Mouse (Mus musculus) midbrain, postnatal 0 days (tissue): Measurements from ENCODE around the gene Tlcd2. TPM values are rescaled to one million over a fixed set of nuclear protein-coding genes. Genes with fewer than 3 reads are reported as not detected.

Experiments used
- ATAC-seq: fragments of 200-750 bp; cut with Nextera tagmentation; 2 replicates; pipeline ENCODE4 v1.8.0; 2017; ENCODE audit warnings: moderate number of reproducible peaks, mild to moderate bottlenecking, moderate TSS enrichment, moderate library complexity; ENCODE audit not compliant: low FRiP score
- DNase-seq: peaks from one replicate; pipeline ENCODE4 v3.0.0-alpha.2; 2015; ENCODE audit warnings: low spot score
- H3K27ac ChIP-seq: fragments of 300-500 bp; sonication (generic); 2 replicates; pipeline ENCODE4 v1.5.1; 2014; ENCODE audit warnings: low read depth, mild to moderate bottlenecking, low read length, mixed read lengths
- H3K27me3 ChIP-seq: fragments of 300-500 bp; sonication (generic); 2 replicates; pipeline ENCODE4 v1.6.1; 2014; ENCODE audit warnings: low read length, control low read depth, mixed read lengths; ENCODE audit not compliant: insufficient read depth
- H3K36me3 ChIP-seq: fragments of 300-500 bp; sonication (generic); 2 replicates; pipeline ENCODE4 v1.6.1; 2014; ENCODE audit warnings: low read length, control low read depth, mixed read lengths; ENCODE audit not compliant: insufficient read depth
- H3K4me1 ChIP-seq: fragments of 300-500 bp; sonication (generic); 2 replicates; pipeline ENCODE4 v1.6.1; 2014; ENCODE audit warnings: mild to moderate bottlenecking, control low read depth, antibody characterized with exemption, low read length, mixed read lengths; ENCODE audit not compliant: insufficient read depth
- H3K4me2 ChIP-seq: fragments of 300-500 bp; sonication (generic); 2 replicates; pipeline ENCODE4 v1.6.1; 2014; ENCODE audit warnings: low read depth, mild to moderate bottlenecking, low read length, mixed read lengths; ENCODE audit not compliant: poor library complexity, severe bottlenecking
- H3K4me3 ChIP-seq: fragments of 300-500 bp; sonication (generic); 2 replicates; pipeline ENCODE4 v1.5.1; 2014; ENCODE audit warnings: low read depth, mild to moderate bottlenecking, low read length, moderate library complexity
- H3K9ac ChIP-seq: fragments of 300-500 bp; sonication (generic); replicated peaks from 2 replicates; pipeline ENCODE4 v1.6.1; 2014; ENCODE audit warnings: mild to moderate bottlenecking, low read length, moderate library complexity, mixed read lengths; ENCODE audit not compliant: poor library complexity, severe bottlenecking
- H3K9me3 ChIP-seq: fragments of 300-500 bp; sonication (generic); 2 replicates; pipeline ENCODE4 v1.6.1; 2016; ENCODE audit warnings: low read length, control low read depth
- CTCF ChIP-seq: IDR thresholded peaks from 2 replicates; pipeline ENCODE4 v1.5.1; 2016; ENCODE audit warnings: antibody characterized with exemption, mild to moderate bottlenecking
- WGBS: fragments of 180-500 bp; shearing (Covaris S2); extraction: QIAGEN DNeasy Blood & Tissue Kit; methylation state at CpG from one replicate; pipeline ENCODE4 v1.1.7; 2014; 5-methylcytosine and 5-hydroxymethylcytosine counted together
- polyA plus RNA-seq: library from polyadenylated mRNA; unstranded; fragments of >200 nt; fragmentation: Nextera tagmentation; extraction: Ambion mirVana; gene quantifications from 2 replicates; pipeline ENCODE4 v1.2.1, GENCODE M21; 2015
- total RNA-seq: library from RNA; depleted of rRNA; stranded (reverse); fragments of >200 nt; gene quantifications from 2 replicates; pipeline ENCODE4 v1.2.3, GENCODE M21; 2014; rRNA removed

Gene Tlcd2
- total RNA-seq (0.66 and 0.76 TPM in 2 replicates), polyA plus RNA-seq (1.6 and 1.9 TPM in 2 replicates)

DNA sequence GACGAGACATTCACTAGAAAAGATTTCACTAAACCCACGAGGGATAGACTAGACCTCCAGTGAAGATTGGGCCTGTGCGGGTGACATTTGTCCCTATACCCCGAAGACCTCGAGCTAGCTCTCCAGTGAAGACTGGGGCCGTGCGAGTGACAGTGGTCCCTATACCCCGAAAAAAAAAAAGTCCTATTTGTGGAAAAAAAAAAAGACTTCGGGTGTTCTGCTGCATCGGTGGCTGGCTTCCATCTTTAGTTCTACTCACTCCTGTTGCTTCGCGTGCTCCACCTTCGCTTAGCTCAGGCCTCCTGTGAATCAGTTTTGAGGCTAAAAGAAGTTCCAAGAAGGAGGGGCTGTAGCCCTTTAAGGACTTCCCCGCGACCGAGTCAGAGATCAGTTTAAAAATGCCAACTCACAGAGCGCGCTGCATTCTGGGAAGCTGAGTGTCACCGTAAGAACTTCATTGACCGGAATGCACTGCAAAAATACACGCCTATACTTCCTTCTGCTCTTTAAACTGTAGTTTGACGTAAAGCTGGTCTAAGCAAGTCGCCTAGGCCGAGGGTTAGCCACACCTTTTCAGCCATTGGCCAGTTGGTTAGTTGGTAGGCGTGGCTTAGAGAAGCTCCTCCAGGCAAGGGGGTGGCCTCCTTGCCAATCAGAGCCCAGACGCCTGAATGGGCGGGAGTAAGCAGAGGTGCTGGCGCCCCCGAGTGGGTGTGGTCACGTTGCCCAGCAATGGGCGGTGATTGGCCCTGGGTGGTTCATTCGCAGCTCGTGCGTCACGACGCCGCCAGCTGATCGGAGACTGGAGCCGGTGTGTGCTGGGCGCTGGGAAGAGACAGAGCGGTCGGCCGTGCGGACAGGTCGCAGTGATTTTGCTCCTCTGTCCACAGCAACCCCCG lies at the start of gene Tlcd2:
Gene Tlcd2 (plus strand): TSS at position 872 of the 899 bp plus-strand sequence.
- Histone ChIP-seq H3K27me3 (no peaks in the 10 kb centered on the region), H3K4me3 (peak within 1 kb of the TSS; percentile 86), H3K36me3 (peaks cover 16% of the 10 kb centered on the region), H3K4me1 (peaks cover 12% of the 10 kb centered on the region; the same call in 1 of the 2 replicates), H3K27ac (peak within 1 kb of the TSS; percentile 73), H3K9ac (peak within 1 kb of the TSS; percentile 78), H3K9me3 (no peaks in the 10 kb centered on the region), H3K4me2 (peak within 1 kb of the TSS; percentile 98)
- under 1% methylated on average over 46 of the region's 46 CpGs for WGBS
- TF ChIP-seq CTCF = peak; percentile 47
- ATAC-seq (peak; percentile 95), DNase-seq (peak; percentile 100)

DNA sequence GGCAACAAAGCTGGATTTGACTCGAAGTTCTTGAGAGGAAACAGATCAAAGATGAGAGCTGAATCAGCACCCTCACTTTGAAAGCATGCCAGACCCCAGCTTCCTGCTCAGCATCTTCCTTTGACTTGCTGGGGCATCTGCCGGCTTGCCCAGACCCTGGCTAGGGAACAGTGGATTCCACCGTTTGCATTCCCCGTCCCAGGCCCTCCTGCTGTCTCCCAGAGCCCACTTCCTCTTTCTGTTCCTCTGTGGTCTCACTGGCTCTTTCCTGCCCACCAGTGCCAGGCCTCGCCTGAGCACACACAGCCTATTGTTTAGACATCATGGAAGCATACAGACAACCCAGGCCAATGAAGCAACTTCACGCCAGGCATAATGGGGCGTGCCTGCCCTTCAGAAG lies 46.4 kb upstream of the Tlcd2 start:
- no peak overlapping the region for H3K4me3 ChIP-seq
- TF ChIP-seq CTCF = no peak
- no peak overlapping the region for H3K9ac ChIP-seq
- DNase-seq = no peak
- no peaks in the 10 kb centered on the region for H3K36me3 ChIP-seq
- no peak for ATAC-seq
- H3K27ac ChIP-seq = no peak overlapping the region
- H3K27me3 ChIP-seq = no peaks in the 10 kb centered on the region
- no peaks in the 10 kb centered on the region for H3K9me3 ChIP-seq
- no peaks in the 10 kb centered on the region for H3K4me1 ChIP-seq
- H3K4me2 ChIP-seq = no peak overlapping the region
- WGBS = 55% methylated on average over 7 of the region's 7 CpGs

DNA sequence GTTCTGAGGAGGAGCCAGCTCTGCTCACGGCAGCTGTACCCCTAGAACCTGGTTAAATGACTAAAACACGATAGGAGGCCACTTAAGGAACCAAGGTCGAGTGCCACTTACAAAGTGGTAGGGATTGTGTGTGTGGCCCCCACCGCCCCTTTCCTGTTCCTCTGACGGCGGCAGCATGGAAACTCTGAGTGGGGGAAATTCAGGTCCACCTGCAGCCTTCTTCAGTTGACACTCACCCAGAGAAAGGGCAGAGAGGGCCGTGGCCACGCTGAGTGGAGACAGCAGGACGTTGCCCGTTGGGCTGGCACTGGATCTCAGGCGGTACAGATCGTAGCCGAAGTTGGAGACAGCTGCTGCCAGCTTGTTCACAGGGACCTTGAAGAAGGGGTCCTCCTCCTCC lies 45.5 kb upstream of the Tlcd2 start:
- Histone ChIP-seq H3K4me1 (no peaks in the 10 kb centered on the region), H3K27ac (no peak overlapping the region), H3K9me3 (no peaks in the 10 kb centered on the region), H3K4me3 (no peak overlapping the region), H3K36me3 (no peaks in the 10 kb centered on the region), H3K4me2 (no peak overlapping the region), H3K9ac (no peak overlapping the region), H3K27me3 (no peaks in the 10 kb centered on the region)
- ATAC-seq (no peak), DNase-seq (no peak)
- 90% methylated on average over 13 of the region's 13 CpGs for WGBS
- no peak for TF ChIP-seq CTCF

DNA sequence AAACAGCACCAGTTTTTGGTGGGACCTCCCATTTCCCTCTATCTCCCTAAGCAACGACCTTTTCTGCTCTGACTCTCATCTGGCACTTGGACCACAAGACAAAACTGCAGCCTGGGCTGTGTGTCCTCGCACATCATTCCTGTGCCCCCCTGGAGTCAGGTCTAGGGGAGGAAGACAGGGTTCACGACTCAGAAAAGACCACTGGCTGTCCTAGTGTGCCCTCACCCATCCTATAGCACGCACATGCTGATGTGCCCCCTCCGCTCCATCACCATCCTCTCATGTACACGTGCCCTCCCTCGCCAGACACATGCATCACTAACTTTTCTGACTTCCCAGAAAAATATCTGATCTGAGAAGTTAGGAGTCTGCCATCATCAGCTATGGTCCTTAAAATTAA lies 41.5 kb upstream of the Tlcd2 start:
- no peaks in the 10 kb centered on the region for H3K9me3 ChIP-seq
- H3K4me3 ChIP-seq = no peak overlapping the region
- H3K9ac ChIP-seq = no peak overlapping the region
- no peak overlapping the region for H3K27ac ChIP-seq
- no peak for DNase-seq
- no peaks in the 10 kb centered on the region for H3K36me3 ChIP-seq
- no peaks in the 10 kb centered on the region for H3K27me3 ChIP-seq
- no peak overlapping the region for H3K4me2 ChIP-seq
- WGBS = 81% methylated on average over 7 of the region's 7 CpGs
- no peaks in the 10 kb centered on the region for H3K4me1 ChIP-seq
- no peak for ATAC-seq
- no peak for TF ChIP-seq CTCF

DNA sequence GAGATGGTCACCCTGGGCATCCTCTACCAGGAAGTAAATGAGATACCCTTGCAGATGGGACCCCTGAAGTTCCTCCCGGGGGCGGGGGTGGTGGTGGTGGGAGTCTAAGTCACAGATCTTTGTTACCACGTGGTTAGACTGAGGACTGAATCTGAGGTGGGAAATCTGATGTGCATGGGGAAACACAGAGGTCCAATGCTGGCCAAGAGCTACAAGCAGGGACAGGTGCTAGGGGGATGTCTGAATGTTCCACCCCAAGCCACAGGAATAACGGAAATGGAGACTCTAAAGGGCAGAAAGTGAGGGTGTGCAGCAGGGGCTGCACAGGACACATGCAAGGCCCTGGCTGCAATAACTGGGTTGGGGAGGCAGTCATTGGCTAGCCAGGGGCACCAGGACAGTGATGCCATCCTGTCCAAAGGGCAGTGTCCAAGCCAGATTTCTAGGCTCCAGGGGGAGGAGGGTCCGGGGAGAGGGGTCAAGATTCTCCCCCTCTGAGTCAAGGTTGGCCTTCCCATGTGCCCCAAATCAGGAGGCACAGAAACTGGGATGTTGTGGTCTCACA lies 40.6 kb upstream of the Tlcd2 start:
- Histone ChIP-seq H3K27me3 (no peaks in the 10 kb centered on the region), H3K4me3 (no peak overlapping the region), H3K27ac (no peak overlapping the region), H3K9ac (no peak overlapping the region), H3K4me2 (no peak overlapping the region), H3K36me3 (no peaks in the 10 kb centered on the region), H3K4me1 (no peaks in the 10 kb centered on the region), H3K9me3 (no peaks in the 10 kb centered on the region)
- 69% methylated on average over 5 of the region's 5 CpGs for WGBS
- DNase-seq = no peak
- no peak for ATAC-seq
- no peak for TF ChIP-seq CTCF

DNA sequence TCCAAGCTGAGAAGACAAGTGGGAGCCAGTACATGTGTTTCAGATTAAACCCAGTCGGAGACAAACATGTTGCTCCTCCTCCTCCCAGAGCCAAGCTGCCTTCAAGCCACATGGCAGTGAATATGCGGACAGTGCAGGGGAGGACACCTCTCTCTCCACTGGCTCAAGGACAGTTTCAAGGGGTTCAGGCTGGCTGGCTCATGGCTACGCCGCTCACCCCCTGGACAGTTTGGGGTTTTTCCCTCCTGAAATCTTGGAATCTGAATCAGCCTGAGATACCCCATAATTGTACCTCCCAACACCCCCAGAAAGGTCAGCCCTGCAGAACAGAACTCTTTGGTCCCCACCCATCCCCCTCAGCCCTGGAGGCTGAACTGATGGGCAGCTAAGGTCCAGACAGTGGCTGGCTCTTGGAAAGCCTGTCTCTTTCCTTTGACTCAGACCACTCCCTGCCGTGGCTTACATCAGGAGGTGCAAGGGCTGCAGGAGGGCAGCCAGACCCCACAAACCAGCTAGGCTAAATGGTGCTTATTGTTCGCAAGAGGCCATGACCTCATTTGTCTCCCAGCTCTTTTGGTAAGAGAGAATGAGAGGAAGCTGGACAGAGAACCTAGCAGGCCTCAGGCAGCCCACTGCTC lies 40.0 kb upstream of the Tlcd2 start:
- no peak overlapping the region for H3K4me2 ChIP-seq

More for the DNA sequence above, 40.0 kb upstream of the Tlcd2 start:
- Histone ChIP-seq H3K4me3 (no peak overlapping the region), H3K9ac (no peak overlapping the region), H3K36me3 (no peaks in the 10 kb centered on the region), H3K27ac (no peak overlapping the region), H3K4me1 (no peaks in the 10 kb centered on the region), H3K9me3 (no peaks in the 10 kb centered on the region), H3K27me3 (no peaks in the 10 kb centered on the region)
- no peak for TF ChIP-seq CTCF
- DNase-seq = no peak
- ATAC-seq = no peak
- WGBS = 51% methylated on average over 6 of the region's 6 CpGs
